Mouse (Mus musculus): ENCODE data around the gene Lgr5.

DNA sequence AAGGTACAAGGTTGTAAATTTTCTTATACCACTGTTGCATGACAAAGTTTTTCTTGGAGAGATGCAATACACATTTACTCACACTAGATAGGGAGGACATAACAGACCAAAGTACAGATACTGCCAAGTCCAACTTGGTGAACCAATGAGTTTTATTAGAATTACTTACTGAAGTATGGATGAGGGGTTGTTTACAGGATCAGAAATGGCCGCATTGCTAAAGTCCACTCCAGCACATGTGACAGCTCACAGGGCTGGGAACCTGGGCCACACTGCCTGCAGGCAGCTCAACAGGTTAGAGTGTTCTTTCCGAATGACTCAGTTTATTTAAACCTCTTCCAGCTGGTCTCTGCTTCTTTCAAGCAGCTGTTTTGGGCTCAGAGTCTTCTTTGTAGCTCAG is 37.4 kb upstream of the Lgr5 start:
- TF ChIP-seq CTCF (IDR thresholded peaks at IDR 0.05; ENCODE audit: low read depth, low read length): no peak
- no peak for TF ChIP-seq POLR2A (IDR thresholded peaks at IDR 0.05; ENCODE audit: extremely low read depth, insufficient read depth, low read length)

Data from liver, adult 2 months (tissue).